Mouse (Mus musculus) kidney, postnatal 0 days (tissue): ENCODE data around the gene Cdk20. TPM values are rescaled to one million over a fixed set of nuclear protein-coding genes. Genes with fewer than 3 reads are reported as not detected.

Source experiments
- ATAC-seq: fragments of 200-750 bp; cut with Nextera tagmentation; replicated peaks from 2 replicates; pipeline ENCODE4 v1.8.0; 2017; ENCODE audit warnings: low read depth, moderate number of reproducible peaks, moderate TSS enrichment, moderate library complexity; ENCODE audit not compliant: low FRiP score
- DNase-seq: peaks from one replicate; pipeline ENCODE4 v3.0.0-alpha.2; 2016; ENCODE audit warnings: low spot score
- H3K27ac ChIP-seq: fragments of 300-500 bp; sonication (generic); 2 replicates; pipeline ENCODE4 v1.5.1; 2014; ENCODE audit warnings: mild to moderate bottlenecking
- H3K27me3 ChIP-seq: fragments of 300-500 bp; sonication (generic); 2 replicates; pipeline ENCODE4 v1.6.1; 2014; ENCODE audit warnings: low read length, mixed read lengths; ENCODE audit not compliant: insufficient read depth
- H3K36me3 ChIP-seq: fragments of 300-500 bp; sonication (generic); 2 replicates; pipeline ENCODE4 v1.6.1; 2014; ENCODE audit warnings: low read length, mixed read lengths; ENCODE audit not compliant: insufficient read depth
- H3K4me1 ChIP-seq: fragments of 300-500 bp; sonication (generic); replicated peaks from 2 replicates; pipeline ENCODE4 v1.6.1; 2014; ENCODE audit warnings: antibody characterized with exemption, low read length, mixed read lengths; ENCODE audit not compliant: insufficient read depth
- H3K4me2 ChIP-seq: fragments of 300-500 bp; sonication (generic); 2 replicates; pipeline ENCODE4 v1.6.1; 2014; ENCODE audit warnings: mild to moderate bottlenecking, low read length, moderate library complexity, mixed read lengths
- H3K4me3 ChIP-seq: fragments of 300-500 bp; sonication (generic); replicated peaks from 2 replicates; pipeline ENCODE4 v1.5.1; 2014; ENCODE audit warnings: low read depth, low read length
- H3K9ac ChIP-seq: fragments of 300-500 bp; sonication (generic); 2 replicates; pipeline ENCODE4 v1.6.1; 2014; ENCODE audit warnings: low read depth, low read length
- H3K9me3 ChIP-seq: fragments of 300-500 bp; sonication (generic); replicated peaks from 2 replicates; pipeline ENCODE4 v1.6.1; 2016; ENCODE audit warnings: low read length, inconsistent platforms, mixed read lengths
- CTCF ChIP-seq: IDR thresholded peaks from 2 replicates; pipeline ENCODE4 v1.5.1; 2016; ENCODE audit warnings: antibody characterized with exemption, low read depth, mild to moderate bottlenecking, moderate library complexity
- whole genome bisulfite sequencing: fragments of 180-500 bp; shearing (Covaris S2); extraction: QIAGEN DNeasy Blood & Tissue Kit; methylation state at CpG from one replicate; pipeline ENCODE4 v1.1.7; 2014; 5-methylcytosine and 5-hydroxymethylcytosine counted together
- polyA plus RNA-seq: library from polyadenylated mRNA; unstranded; fragments of >200 nt; fragmentation: Nextera tagmentation; extraction: Ambion mirVana; gene quantifications from 2 replicates; pipeline ENCODE4 v1.2.1, GENCODE M21; 2015

Gene Cdk20
- polyA plus RNA-seq, 1 experiment from 2014 or later: 6.6 TPM

DNA sequence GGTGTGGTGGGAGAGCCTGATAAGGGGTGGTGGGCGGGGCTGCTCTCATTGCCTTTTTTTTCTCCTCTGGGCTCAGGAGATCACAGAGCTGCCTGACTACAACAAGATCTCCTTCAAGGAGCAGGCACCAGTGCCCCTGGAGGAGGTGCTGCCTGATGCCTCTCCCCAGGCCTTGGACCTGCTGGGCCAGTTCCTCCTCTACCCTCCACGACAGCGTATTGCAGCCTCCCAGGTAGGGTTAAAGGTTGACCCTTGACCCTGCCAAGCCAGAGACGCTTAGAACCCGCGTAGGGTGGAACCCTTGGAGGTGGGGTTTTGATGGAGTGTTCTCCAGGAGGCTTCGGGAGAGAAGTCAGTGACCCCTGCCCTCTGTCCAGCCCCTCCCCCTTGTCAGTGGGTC is 5.7 kb downstream of the Cdk20 start:
- no peaks in the 10 kb centered on the region for H3K27me3 ChIP-seq
- WGBS: 62% methylated on average over 7 of the region's 7 CpGs
- DNase-seq (no peak), ATAC-seq (0 out of 2 replicates have a peak, but pooled peaks have one; percentile 16)
- H3K4me3 ChIP-seq: no peak overlapping the region
- no peaks in the 10 kb centered on the region for H3K9me3 ChIP-seq
- H3K4me1 ChIP-seq: 0 out of 2 replicates have a peak, but pooled peaks cover 3% of the 10 kb centered on the region
- H3K36me3 ChIP-seq: no peaks in the 10 kb centered on the region
- H3K27ac ChIP-seq: no peak overlapping the region
- no peak overlapping the region for H3K9ac ChIP-seq
- TF ChIP-seq CTCF: no peak
- no peak overlapping the region for H3K4me2 ChIP-seq

DNA sequence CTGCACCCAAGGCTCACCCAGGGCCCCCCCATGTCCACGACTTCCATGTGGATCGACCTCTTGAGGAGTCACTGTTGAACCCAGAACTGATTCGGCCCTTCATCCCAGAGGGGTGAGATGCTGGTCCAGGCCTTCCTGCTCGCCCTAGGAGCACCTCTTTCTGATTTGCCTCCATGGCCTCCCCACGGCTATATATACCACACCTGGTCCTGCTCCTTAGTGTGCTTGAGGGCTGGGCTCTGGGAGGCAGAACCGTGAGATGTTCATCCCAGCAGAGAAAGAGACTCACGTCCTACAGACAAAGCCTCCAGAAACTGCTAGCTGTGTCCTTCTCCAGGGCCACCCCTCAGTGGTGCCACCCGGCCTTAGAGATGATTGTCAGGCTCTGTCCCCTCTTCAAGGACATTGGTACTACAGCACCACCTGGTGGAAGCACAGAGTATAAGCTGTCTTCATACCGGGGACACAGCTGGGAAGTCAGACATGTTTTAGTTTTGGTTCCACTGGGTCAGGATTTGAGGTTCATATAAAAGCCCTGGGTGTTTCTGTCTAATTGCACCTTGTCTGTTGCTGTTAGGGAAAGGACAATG is 6.8 kb downstream of the Cdk20 start:
- WGBS: 61% methylated on average over 9 of the region's 9 CpGs
- Histone ChIP-seq H3K4me2 (no peak overlapping the region), H3K9me3 (no peaks in the 10 kb centered on the region), H3K27ac (no peak overlapping the region), H3K27me3 (no peaks in the 10 kb centered on the region), H3K4me3 (no peak overlapping the region), H3K4me1 (no peaks in the 10 kb centered on the region), H3K36me3 (no peaks in the 10 kb centered on the region), H3K9ac (no peak overlapping the region)
- DNase-seq: peak; percentile 90
- peak; percentile 51 for ATAC-seq
- TF ChIP-seq CTCF: peak; percentile 95

DNA sequence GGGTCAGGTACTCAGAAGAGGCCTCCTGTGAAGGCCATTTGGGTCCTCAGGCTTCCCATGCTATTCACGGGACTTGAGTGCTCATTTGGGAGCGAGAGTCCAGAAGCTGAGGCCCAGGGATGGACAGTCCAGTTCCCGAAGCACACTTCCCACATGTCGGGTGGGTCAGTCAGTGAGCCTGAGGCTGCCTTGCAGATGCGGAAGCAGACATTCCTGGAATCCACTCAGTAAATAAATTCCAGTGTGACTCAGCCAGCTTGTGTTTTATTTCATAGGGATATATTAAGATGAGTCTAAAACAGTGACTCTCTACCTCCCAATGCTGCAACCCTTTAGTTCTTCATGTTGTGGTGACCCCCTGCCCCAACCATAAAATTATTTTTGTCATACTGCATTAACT is 7.4 kb downstream of the Cdk20 start:
- Histone ChIP-seq H3K36me3 (no peaks in the 10 kb centered on the region), H3K27me3 (no peaks in the 10 kb centered on the region), H3K4me3 (no peak overlapping the region), H3K4me1 (no peaks in the 10 kb centered on the region), H3K9me3 (no peaks in the 10 kb centered on the region), H3K4me2 (no peak overlapping the region), H3K9ac (no peak overlapping the region), H3K27ac (no peak overlapping the region)
- 77% methylated on average over 5 of the region's 5 CpGs for WGBS
- TF ChIP-seq CTCF: no peak
- no peak for ATAC-seq
- no peak for DNase-seq

- WGBS: 59% methylated on average over 4 of the region's 4 CpGs
- H3K27ac ChIP-seq: no peak overlapping the region
- ATAC-seq (no peak), DNase-seq (no peak)
- no peaks in the 10 kb centered on the region for H3K4me1 ChIP-seq
- no peaks in the 10 kb centered on the region for H3K36me3 ChIP-seq
- H3K4me3 ChIP-seq: no peak overlapping the region
- H3K27me3 ChIP-seq: no peaks in the 10 kb centered on the region
- H3K9me3 ChIP-seq: no peaks in the 10 kb centered on the region
- no peak overlapping the region for H3K9ac ChIP-seq
- H3K4me2 ChIP-seq: no peak overlapping the region
- no peak for TF ChIP-seq CTCF
These were observed 8.5 kb downstream of the Cdk20 start for GRCm38 (mm10) chr13:64440592-64440991.

GRCm38 (mm10) chr13:64443263-64443894 is 11.3 kb downstream of the Cdk20 start:
- Histone ChIP-seq H3K4me3 (no peak overlapping the region), H3K9ac (no peak overlapping the region), H3K9me3 (no peaks in the 10 kb centered on the region), H3K4me1 (no peaks in the 10 kb centered on the region), H3K4me2 (no peak overlapping the region), H3K27ac (no peak overlapping the region), H3K27me3 (no peaks in the 10 kb centered on the region), H3K36me3 (no peaks in the 10 kb centered on the region)
- DNase-seq (peak; percentile 75), ATAC-seq (peak; percentile 49)
- TF ChIP-seq CTCF: peak; percentile 77
- WGBS: 44% methylated on average over 4 of the region's 4 CpGs

DNA sequence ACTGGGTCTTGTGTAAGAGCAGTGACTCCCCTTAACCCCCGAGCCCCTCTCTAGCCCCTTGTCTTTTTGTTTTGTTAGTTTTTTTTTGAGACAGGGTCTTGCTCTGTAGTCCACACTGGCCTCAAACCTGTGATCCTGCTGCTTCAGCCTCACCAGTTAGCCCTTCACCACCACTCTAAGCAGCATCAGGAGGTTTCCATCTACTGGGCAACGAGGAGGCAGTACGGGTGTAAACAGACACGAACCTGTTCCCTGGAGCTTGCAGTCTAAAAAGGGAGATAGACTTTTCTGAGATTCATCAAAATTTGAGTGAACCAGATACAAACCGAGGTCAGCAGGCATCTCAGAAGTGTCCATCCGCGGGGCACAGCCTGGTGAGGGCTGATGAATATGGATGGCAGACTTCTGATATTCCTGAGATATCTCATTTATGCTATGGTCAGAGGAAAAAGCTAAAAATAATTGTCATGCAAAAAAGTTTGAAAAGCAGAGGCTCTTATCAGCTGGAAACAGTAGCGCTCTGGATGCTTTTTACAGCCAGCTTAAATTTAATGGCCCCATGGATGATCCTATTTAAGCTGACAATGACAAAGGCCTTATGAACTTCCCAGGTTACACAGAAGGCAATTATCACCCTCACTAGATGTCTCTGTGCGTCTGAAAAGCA is 13.3 kb downstream of the Cdk20 start:
- no peaks in the 10 kb centered on the region for H3K4me1 ChIP-seq
- no peak overlapping the region for H3K4me2 ChIP-seq
- WGBS: 71% methylated on average over 9 of the region's 9 CpGs
- no peak overlapping the region for H3K4me3 ChIP-seq
- no peak overlapping the region for H3K27ac ChIP-seq
- H3K27me3 ChIP-seq: no peaks in the 10 kb centered on the region
- ATAC-seq (no peak), DNase-seq (no peak)
- no peaks in the 10 kb centered on the region for H3K9me3 ChIP-seq
- no peak overlapping the region for H3K9ac ChIP-seq
- no peaks in the 10 kb centered on the region for H3K36me3 ChIP-seq
- TF ChIP-seq CTCF: no peak
